Comparison of ENCODE assay signal across 8 mouse cellular contexts in genomic region chr7:4546591-4547131, GRCm38 (mm10). TPM values are rescaled to one million over a fixed set of nuclear protein-coding genes. Genes with fewer than 3 reads are reported as not detected.
DNase-seq lines count a peak whose midpoint lies in the region; ATAC-seq and TF ChIP-seq lines count a peak whose summit lies in the region.

No protein-coding gene starts in this region.

- H3K4me3 ChIP-seq in kidney, adult 2 months (ENCODE audit: insufficient read depth, low read depth, low read length) = no peak overlapping the region
- H3K4me3 ChIP-seq in midbrain, embryonic 11.5 days (ENCODE audit: low read depth, low read length) = peak overlapping the region; percentile 45
- peak overlapping the region; percentile 32 for H3K4me3 ChIP-seq in stomach, embryonic 15.5 days (replicated peaks)

- DNase-seq in adrenal gland, postnatal 14 days = peak; percentile 86
- DNase-seq in embryo, embryonic 11.5 days (ENCODE audit: low read depth, low spot score) = peak; percentile 69
- DNase-seq in heart, adult 9 months (ENCODE audit: low spot score in 2 of 2) = peak; percentile 37 to 55
- peak; percentile 45 for DNase-seq in kidney, adult 2 months
- DNase-seq in left cerebral cortex, postnatal 4 days = peak; percentile 93
- DNase-seq in midbrain, embryonic 11.5 days (ENCODE audit: low spot score, missing footprints) = peak; percentile 99
- DNase-seq in urinary bladder, adult 2 months (ENCODE audit: low spot score) = no peak

- no peaks in the 10 kb centered on the region for H3K4me1 ChIP-seq in kidney, adult 2 months (ENCODE audit: control insufficient read depth, insufficient read depth, low read length)
- peaks cover 8% of the 10 kb centered on the region for H3K4me1 ChIP-seq in midbrain, embryonic 11.5 days (ENCODE audit: control insufficient read depth, insufficient read depth, low read length)
- H3K4me1 ChIP-seq in stomach, embryonic 15.5 days = peaks cover 5% of the 10 kb centered on the region; the same call in 1 of the 2 replicates

- H3K36me3 ChIP-seq in kidney, adult 2 months (ENCODE audit: control insufficient read depth, insufficient read depth, low read length) = no peaks in the 10 kb centered on the region
- H3K36me3 ChIP-seq in midbrain, embryonic 11.5 days (ENCODE audit: control insufficient read depth, insufficient read depth, low read length) = no peaks in the 10 kb centered on the region
- H3K36me3 ChIP-seq in stomach, embryonic 15.5 days = no peaks in the 10 kb centered on the region

- no peak for TF ChIP-seq CTCF in kidney, adult 2 months (conservative IDR thresholded peaks at IDR 0.05; ENCODE audit: insufficient read depth, insufficient read length, low read depth, low read length)

- ATAC-seq in midbrain, embryonic 11.5 days (ENCODE audit: low FRiP score) = peak; percentile 93
- peak; percentile 63; the same call in 1 of the 2 replicates for ATAC-seq in stomach, embryonic 15.5 days (ENCODE audit: insufficient read depth, low FRiP score, low read depth)

- no peak for TF ChIP-seq POLR2A in kidney, adult 2 months (IDR thresholded peaks at IDR 0.05; ENCODE audit: low read depth, low read length)

- H3K9ac ChIP-seq in midbrain, embryonic 11.5 days (ENCODE audit: low read length) = peak overlapping the region; percentile 51
- no peak overlapping the region for H3K9ac ChIP-seq in stomach, embryonic 15.5 days

- WGBS in kidney, adult 2 months = 3% methylated on average over 26 of the region's 26 CpGs
- WGBS in midbrain, embryonic 11.5 days = 2% methylated on average over 26 of the region's 26 CpGs
- WGBS in stomach, embryonic 15.5 days = 3% methylated on average over 26 of the region's 26 CpGs

- no peak overlapping the region for H3K27ac ChIP-seq in kidney, adult 2 months (ENCODE audit: insufficient read depth, low read depth, low read length)
- H3K27ac ChIP-seq in midbrain, embryonic 11.5 days (ENCODE audit: low read depth, low read length) = peak overlapping the region; percentile 42
- H3K27ac ChIP-seq in stomach, embryonic 15.5 days = no peak overlapping the region

- intact Hi-C loops in left cerebral cortex, postnatal 4 days (cut with DNase I) = no loop called here

- H3K9me3 ChIP-seq in midbrain, embryonic 11.5 days (ENCODE audit: control insufficient read depth, low read length) = no peaks in the 10 kb centered on the region
- H3K9me3 ChIP-seq in stomach, embryonic 15.5 days = no peaks in the 10 kb centered on the region

- peak overlapping the region; percentile 75 for H3K4me2 ChIP-seq in midbrain, embryonic 11.5 days
- H3K4me2 ChIP-seq in stomach, embryonic 15.5 days = peak overlapping the region; percentile 79

- H3K27me3 ChIP-seq in kidney, adult 2 months (replicated peaks; ENCODE audit: control insufficient read depth, insufficient read depth, low read length) = no peaks in the 10 kb centered on the region
- H3K27me3 ChIP-seq in midbrain, embryonic 11.5 days (ENCODE audit: control insufficient read depth, insufficient read depth, low read length) = no peaks in the 10 kb centered on the region
- 0 out of 2 replicates have a peak, but pooled peaks cover 4% of the 10 kb centered on the region for H3K27me3 ChIP-seq in stomach, embryonic 15.5 days (replicated peaks)

RNA-seq across cellular contexts. Expression of gene Syt5, which starts 0.7 kb away (rescaled TPM):
- 8.2 and 11.6 TPM in 2 replicates for total RNA-seq in adrenal gland, postnatal 14 days (2021)
- polyA plus RNA-seq in kidney, adult 2 months (2012; rRNA removed) = 0.55 and 1.0 TPM in 2 replicates
- total RNA-seq in left cerebral cortex, postnatal 4 days (2021) = 100 to 1,000 TPM; 205 to 208 TPM
- polyA plus RNA-seq in midbrain, embryonic 11.5 days (2014; fragmentation: Nextera tagmentation; extraction: Ambion mirVana) = 10.4 and 10.5 TPM in 2 replicates
- polyA plus RNA-seq in stomach, embryonic 15.5 days (2015; fragmentation: Nextera tagmentation; extraction: Ambion mirVana) = 7.4 and 7.9 TPM in 2 replicates
- 0.74 and 0.78 TPM in 2 replicates for polyA plus RNA-seq in urinary bladder, adult 2 months (2012; rRNA removed)

RNA-seq across cellular contexts. Expression of gene Dnaaf3, which starts 14.4 kb away (rescaled TPM):
- 0.63 and 0.75 TPM in 2 replicates for total RNA-seq in adrenal gland, postnatal 14 days (2021)
- polyA plus RNA-seq in kidney, adult 2 months (2012; rRNA removed) = 1.3 and 1.4 TPM in 2 replicates
- under 1 TPM; 0.50 to 0.77 TPM for total RNA-seq in left cerebral cortex, postnatal 4 days (2021)
- polyA plus RNA-seq in midbrain, embryonic 11.5 days (2014; fragmentation: Nextera tagmentation; extraction: Ambion mirVana) = 0.85 and 1.1 TPM in 2 replicates
- polyA plus RNA-seq in stomach, embryonic 15.5 days (2015; fragmentation: Nextera tagmentation; extraction: Ambion mirVana) = 1.3 and 1.7 TPM in 2 replicates
- 3.5 and 4.0 TPM in 2 replicates for polyA plus RNA-seq in urinary bladder, adult 2 months (2012; rRNA removed)

RNA-seq across cellular contexts. Expression of gene Tnni3, which starts 22.6 kb away (rescaled TPM):
- total RNA-seq in adrenal gland, postnatal 14 days (2021) = 0.85 and 3.0 TPM in 2 replicates
- 2.1 and 2.6 TPM in 2 replicates for polyA plus RNA-seq in kidney, adult 2 months (2012; rRNA removed)
- total RNA-seq in left cerebral cortex, postnatal 4 days (2021) = 1 to 10 TPM; 1.8 to 2.0 TPM
- 0.97 and 1.7 TPM in 2 replicates for polyA plus RNA-seq in midbrain, embryonic 11.5 days (2014; fragmentation: Nextera tagmentation; extraction: Ambion mirVana)
- polyA plus RNA-seq in stomach, embryonic 15.5 days (2015; fragmentation: Nextera tagmentation; extraction: Ambion mirVana) = 5.4 and 6.4 TPM in 2 replicates
- polyA plus RNA-seq in urinary bladder, adult 2 months (2012; rRNA removed) = 5.1 and 5.5 TPM in 2 replicates

RNA-seq across cellular contexts. Expression of gene Tnnt1, which starts 30.5 kb away (rescaled TPM):
- total RNA-seq in adrenal gland, postnatal 14 days (2021) = 1.1 and 2.0 TPM in 2 replicates
- 0.39 and 3.9 TPM in 2 replicates for polyA plus RNA-seq in kidney, adult 2 months (2012; rRNA removed)
- 1 to 10 TPM in 1 of 2 experiments, under 1 TPM in 1; 0.89 to 1.0 TPM for total RNA-seq in left cerebral cortex, postnatal 4 days (2021)
- 6.6 and 8.1 TPM in 2 replicates for polyA plus RNA-seq in midbrain, embryonic 11.5 days (2014; fragmentation: Nextera tagmentation; extraction: Ambion mirVana)
- 25.5 and 33.1 TPM in 2 replicates for polyA plus RNA-seq in stomach, embryonic 15.5 days (2015; fragmentation: Nextera tagmentation; extraction: Ambion mirVana)
- polyA plus RNA-seq in urinary bladder, adult 2 months (2012; rRNA removed) = 7.5 and 8.8 TPM in 2 replicates

RNA-seq across cellular contexts. Expression of gene Ppp1r12c, which starts 45.2 kb away (rescaled TPM):
- 83.4 and 90.8 TPM in 2 replicates for total RNA-seq in adrenal gland, postnatal 14 days (2021)
- polyA plus RNA-seq in kidney, adult 2 months (2012; rRNA removed) = 31.0 and 33.0 TPM in 2 replicates
- total RNA-seq in left cerebral cortex, postnatal 4 days (2021) = 100 to 1,000 TPM; 123 to 135 TPM
- polyA plus RNA-seq in midbrain, embryonic 11.5 days (2014; fragmentation: Nextera tagmentation; extraction: Ambion mirVana) = 28.4 and 32.7 TPM in 2 replicates
- polyA plus RNA-seq in stomach, embryonic 15.5 days (2015; fragmentation: Nextera tagmentation; extraction: Ambion mirVana) = 51.7 and 53.6 TPM in 2 replicates
- 72.0 and 159 TPM in 2 replicates for polyA plus RNA-seq in urinary bladder, adult 2 months (2012; rRNA removed)
